Mouse (Mus musculus): ENCODE data around the gene Ddx47. TPM values are rescaled to one million over a fixed set of nuclear protein-coding genes. Genes with fewer than 3 reads are reported as not detected.

Ddx47 gene
- total RNA-seq, 2 experiments from 2014 or later = 57.1 to 58.3 TPM

DNA sequence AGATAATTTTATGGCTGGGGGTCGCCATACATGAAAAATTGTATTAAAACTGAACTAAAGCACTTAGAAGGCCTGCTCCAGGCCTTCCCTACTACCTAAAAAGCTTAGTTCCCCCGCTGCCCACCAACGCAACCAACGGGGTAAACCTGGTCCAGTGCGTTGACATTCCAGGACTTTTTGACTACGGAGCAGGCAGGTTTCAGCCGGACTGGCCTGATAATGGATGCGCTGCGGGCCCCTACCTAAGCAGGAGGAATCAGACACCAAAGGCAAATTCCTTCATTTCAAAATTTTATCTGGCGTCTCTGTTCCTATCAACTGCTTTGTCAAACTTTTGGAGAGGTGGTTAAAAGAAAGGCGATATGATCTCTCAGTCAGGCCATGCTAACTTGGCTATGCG lies 53.2 kb downstream of the Ddx47 start:
- DNase-seq (ENCODE audit: low spot score in 2 of 2) = no peak
- intact Hi-C loops (cut with DNase I) = no loop called here

DNA sequence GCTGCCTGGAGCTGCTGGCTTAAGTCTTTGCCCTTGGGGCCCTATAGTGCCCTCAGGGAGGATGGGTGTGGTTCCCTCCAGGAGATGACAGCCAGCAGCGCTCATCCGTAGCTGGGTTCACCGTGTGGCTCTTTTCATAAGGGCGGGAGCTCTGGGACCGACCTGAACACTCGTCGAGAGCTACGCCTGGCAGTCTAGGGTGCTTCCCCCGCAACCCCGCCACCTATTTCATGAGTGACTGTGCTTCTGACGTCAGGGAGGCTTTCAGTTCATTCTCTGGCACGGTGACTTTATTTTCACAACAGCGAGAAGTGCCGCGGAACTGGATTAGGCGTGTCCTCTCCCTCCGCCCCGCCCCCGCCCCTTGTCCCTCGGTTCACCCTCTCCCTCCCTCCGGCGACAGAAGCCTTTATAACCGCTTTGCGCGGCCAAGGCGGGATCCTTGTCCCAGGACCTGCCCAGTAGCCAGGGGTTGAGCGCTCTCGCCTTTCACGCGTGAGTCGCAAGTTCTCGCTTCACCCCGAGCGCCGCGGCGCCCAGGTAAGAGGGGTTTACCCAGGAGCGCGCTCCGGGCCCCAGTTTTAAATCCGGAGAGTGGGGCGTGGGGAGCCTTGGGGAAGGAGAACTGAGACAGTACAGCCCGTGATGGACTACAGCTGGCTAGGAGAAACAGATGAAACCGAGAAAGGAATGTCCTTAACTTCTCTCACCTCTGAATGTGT lies 54.0 kb downstream of the Ddx47 start, which contains the start of gene Gprc5a:
TSS of gene Gprc5a (plus strand) at position 416 of the 722 bp plus-strand sequence.
- intact Hi-C loops (cut with DNase I) = no loop called here
- peak in 1 of 2 experiments; percentile 41 for DNase-seq (ENCODE audit: low spot score in 2 of 2)

DNA sequence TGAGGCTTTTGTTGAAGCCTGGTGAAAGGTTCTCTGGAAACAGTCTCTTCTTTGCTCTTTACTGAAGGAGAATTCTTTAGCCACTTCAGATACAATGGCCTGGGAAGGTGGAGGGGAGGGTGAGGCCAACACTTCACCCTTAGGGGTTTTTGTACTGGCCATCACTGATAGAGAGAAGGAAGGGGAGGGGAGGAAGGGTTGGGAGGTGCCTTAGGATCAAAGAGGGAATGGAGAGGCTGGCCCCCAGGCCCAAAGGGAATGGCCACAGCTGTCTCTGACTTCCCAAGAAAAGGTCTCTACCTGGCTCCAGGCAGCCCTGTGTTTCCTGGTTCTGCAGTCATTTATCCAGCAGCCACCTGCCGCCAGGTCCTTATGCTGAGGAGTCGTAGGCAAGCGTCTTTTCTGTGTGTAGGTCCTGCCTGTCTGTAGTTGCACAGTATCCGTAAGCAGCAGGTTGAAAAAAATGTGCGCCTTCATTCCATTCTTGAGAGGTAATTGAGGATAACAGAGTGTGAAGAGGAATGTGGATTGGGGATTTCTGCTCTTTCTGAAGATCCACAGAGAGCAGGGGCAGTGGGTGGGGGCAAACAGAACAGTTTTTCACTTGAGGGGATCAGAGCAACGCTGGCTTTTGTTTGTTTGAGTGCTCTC lies 55.5 kb downstream of the Ddx47 start:
- DNase-seq (ENCODE audit: low spot score in 2 of 2) = no peak
- intact Hi-C loops (cut with DNase I) = no loop called here

DNA sequence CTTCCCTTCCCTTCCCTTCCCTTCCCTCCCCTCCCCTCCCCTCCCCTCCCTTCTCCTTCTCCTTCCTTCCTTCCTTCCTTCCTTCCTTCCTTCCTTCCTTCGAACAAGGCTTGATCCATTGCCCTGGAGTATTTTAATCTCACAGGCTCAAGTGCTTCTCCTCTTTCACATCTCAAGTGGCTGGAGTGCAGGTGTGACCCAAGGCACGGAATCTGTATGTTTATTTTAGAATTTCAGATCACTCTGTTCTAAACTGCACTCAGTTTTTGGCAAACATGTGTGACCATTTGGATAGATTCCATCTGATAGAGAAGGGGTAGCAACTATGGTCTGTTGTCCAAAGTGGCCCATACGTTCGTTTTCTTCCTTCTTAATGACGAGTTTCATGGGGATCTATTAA lies 56.8 kb downstream of the Ddx47 start:
- intact Hi-C loops (cut with DNase I) = no loop called here
- DNase-seq (ENCODE audit: low spot score in 2 of 2) = no peak

DNA sequence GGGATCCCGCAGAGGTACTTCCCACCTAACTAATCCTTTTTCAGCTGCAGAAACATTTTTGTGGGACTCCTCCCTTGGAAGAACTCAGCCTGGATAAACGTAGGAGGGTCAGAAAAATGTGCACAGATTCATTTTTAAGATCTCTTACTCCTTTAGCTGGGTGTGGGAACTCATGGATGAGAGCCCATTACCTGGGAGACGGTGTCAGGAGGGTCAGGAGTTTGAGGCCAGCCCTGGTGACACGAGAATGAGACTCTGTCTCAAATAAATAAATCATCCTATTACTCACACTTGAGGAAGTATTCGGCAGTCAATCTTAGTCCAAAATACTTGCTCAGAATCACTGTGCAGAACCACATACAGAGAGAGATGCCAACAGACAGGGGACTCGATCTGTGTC lies 58.4 kb downstream of the Ddx47 start:
- DNase-seq (ENCODE audit: low spot score in 2 of 2) = no peak
- intact Hi-C loops (cut with DNase I) = no loop called here

DNA sequence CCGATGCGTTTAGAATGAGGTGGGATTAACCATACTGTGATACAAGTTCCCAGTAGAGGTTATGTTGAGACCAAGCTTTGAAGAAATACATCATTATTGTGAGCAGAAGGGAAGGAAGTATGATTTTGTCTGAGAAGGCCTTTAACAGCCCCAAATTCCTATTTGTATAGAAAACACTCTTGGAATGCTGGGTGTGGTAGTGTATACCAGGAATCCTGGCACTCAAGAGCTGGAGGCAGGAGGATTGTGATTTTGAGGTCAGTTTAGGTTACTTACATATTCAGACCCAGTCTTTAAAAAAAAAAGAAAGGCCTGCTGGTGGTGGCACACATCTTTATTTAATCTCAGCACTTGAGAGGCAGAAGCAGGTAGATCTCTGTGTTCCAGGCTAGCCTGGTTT lies 58.9 kb downstream of the Ddx47 start:
- no peak for DNase-seq (ENCODE audit: low spot score in 2 of 2)
- intact Hi-C loops (cut with DNase I) = no loop called here

Other genes starting within 250 kb of the Ddx47 start
- 1 to 10 TPM; 7.6 to 8.2 TPM for gene Dusp16, start 219.0 kb upstream of the Ddx47 start, total RNA-seq (2021)
- gene Crebl2, start 181.5 kb upstream of the Ddx47 start, total RNA-seq (2021) = 10 to 100 TPM; 29.9 to 32.9 TPM
- gene Gpr19, start 113.0 kb upstream of the Ddx47 start, total RNA-seq (2021) = 10 to 100 TPM; 25.3 to 27.3 TPM
- gene Cdkn1b, start 91.2 kb upstream of the Ddx47 start, total RNA-seq (2021) = 10 to 100 TPM; 40.3 to 43.2 TPM
- gene Apold1, start 29.9 kb upstream of the Ddx47 start, total RNA-seq (2021) = 1 to 10 TPM; 4.1 to 4.5 TPM
- gene Gprc5a, start 54.0 kb downstream of the Ddx47 start, total RNA-seq (2021) = under 1 TPM; 0.37 to 0.39 TPM
- not detected for gene Gprc5d, start 106.7 kb downstream of the Ddx47 start, total RNA-seq (2021)
- gene Fam234b, start 186.4 kb downstream of the Ddx47 start, total RNA-seq (2021) = 100 to 1,000 TPM; 143 to 147 TPM
- 10 to 100 TPM; 42.6 to 43.9 TPM for gene Hebp1, start 186.4 kb downstream of the Ddx47 start, total RNA-seq (2021)
- not detected for gene Gsg1, start 242.7 kb downstream of the Ddx47 start, total RNA-seq (2021)

All from left cerebral cortex, postnatal 25 days (tissue).